Mouse (Mus musculus) liver, embryonic 14.5 days (tissue): ENCODE measurements at regions not wholly inside any gene's neighbourhood (a gene's known extent, or its start where the extent isn't known, plus 50 kb on each side); places are given as distances from the start of the nearest gene placed in this dataset.

Experiments
- CTCF ChIP-seq: IDR thresholded peaks from 2 replicates; pipeline ENCODE4 v1.5.1; 2016; ENCODE audit warnings: antibody characterized with exemption, low read depth, control low read depth
- EP300 ChIP-seq: IDR thresholded peaks from 2 replicates; pipeline ENCODE4 v1.6.1; 2016; ENCODE audit warnings: antibody characterized with exemption, low read depth

GRCm38 (mm10) chr2:75525562-75525961 is 133.5 kb upstream of the Hnrnpa3 start:
- TF ChIP-seq CTCF (no peak), EP300 (no peak)
